Mouse (Mus musculus) spleen, embryonic (tissue): Measurements from ENCODE around the gene Slc2a9.

Source experiments
- CTCF ChIA-PET: fragments of 350-600 bp; sonication (Branson Sonifier 250); formaldehyde crosslinking; loops from one replicate; lab custom pipeline; 2022; lab: Charles Lee

Slc2a9 gene

GRCm38 (mm10) chr5:38470881-38471280 is 32.1 kb downstream of the Slc2a9 start:
- CTCF ChIA-PET = interaction anchor here (0.7 kb wide), 1 partner anchor 204 kb away, joined by 3 read pairs; no protein-coding TSS in a partner anchor

DNA sequence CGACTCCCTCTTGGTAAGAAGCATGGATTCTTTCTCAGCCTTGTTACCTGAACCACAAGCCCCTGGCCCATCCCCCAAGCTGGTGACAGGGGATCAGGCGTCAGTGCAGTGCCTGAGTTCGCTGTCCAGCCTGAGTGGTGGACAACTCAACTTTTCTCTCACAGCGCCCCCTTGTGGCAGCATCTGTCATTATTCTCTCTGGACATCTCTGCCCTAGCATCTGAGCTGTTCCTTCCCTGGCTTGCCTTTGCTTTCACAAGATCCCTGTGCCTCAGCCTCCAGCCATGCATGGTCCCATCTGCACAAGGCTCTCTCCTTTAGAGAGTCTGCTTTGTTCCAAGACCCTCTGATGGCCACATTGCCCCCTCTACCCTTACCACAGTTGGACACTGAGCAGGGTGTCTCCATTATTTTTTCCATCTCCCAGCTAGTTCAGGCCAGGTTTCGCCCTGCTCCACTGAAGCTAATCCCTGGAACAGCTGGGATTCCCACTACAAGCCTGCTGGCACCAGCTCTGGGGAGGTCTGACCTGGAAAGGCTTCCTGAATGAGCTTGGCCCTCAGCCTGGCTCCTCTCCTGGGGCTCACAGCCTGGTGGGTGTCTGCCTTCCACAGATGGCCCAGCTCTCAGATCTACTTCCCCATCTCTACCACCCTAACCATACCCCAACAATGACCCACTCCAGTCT is 32.9 kb downstream of the Slc2a9 start:
- CTCF ChIA-PET = interaction anchor here (0.6 kb wide), 1 partner anchor 163 kb away, joined by 4 read pairs; no protein-coding TSS in a partner anchor

DNA sequence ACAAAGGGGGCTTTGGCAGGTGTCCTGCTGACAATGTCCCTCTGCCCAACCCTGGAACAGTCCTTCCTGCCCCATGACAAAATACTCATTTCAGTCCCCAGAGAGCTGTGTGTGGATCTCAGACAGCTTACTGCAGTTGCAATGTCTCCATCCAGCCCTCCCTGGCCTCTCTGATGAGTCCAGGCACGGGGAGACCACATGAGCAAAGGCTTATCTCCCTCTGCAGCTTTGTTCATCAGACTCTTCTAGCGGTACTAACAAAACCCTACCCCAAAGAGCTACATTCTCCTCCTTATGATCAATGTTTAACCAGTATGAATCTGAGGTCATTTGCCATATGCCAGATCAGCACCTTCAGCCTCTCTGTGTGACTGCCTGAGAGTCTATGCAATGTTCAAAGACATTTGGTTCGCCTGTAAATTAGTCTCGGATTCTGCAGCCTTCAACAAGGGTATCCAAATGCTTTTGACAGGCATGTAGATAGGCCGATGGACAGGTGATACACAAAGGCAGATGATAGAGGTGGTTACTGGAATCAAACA is 36.3 kb downstream of the Slc2a9 start:
- CTCF ChIA-PET = no interaction called here

DNA sequence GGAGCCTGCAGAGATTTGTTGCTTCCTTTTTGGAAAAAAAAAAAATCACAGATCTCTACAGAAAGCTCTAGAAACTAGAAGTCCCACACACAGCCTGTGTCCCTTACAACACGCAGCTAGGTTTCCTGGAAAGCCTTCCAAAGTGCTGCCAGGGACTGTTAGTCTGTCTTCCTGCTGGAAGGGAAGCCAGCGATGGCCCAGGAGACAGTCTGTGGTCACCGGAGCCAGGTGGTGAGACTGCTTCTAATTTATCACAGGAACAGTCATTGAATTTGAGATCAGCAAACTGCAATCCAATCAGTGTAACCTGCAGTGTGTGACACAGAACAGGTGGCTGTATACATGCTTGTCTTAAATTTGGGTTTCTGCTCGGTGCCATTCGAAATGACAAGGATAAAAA is 41.7 kb downstream of the Slc2a9 start:
- CTCF ChIA-PET = no interaction called here

DNA sequence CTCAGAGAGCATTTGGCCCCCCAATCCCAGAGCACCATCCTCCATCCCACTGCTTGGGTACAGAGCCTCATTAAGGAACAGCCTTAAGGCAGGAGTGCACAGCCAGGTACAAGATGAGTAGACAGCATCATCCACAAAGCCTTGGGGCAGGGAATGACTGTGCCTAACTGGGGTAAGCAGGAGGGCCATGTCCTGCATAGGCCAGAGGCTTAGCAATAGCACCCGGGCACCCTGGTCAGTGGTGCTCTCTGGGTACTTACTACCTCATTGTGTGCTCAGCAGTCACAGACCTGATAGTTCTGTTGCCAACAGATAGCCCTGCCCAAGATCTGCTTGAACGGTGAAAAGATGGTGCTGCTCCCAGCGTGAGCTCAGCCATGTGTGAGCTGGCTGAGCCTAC is 52.0 kb downstream of the Slc2a9 start:
- CTCF ChIA-PET = interaction anchor here (0.6 kb wide), 1 partner anchor 1087 kb away, joined by 6 read pairs; no protein-coding TSS in a partner anchor

DNA sequence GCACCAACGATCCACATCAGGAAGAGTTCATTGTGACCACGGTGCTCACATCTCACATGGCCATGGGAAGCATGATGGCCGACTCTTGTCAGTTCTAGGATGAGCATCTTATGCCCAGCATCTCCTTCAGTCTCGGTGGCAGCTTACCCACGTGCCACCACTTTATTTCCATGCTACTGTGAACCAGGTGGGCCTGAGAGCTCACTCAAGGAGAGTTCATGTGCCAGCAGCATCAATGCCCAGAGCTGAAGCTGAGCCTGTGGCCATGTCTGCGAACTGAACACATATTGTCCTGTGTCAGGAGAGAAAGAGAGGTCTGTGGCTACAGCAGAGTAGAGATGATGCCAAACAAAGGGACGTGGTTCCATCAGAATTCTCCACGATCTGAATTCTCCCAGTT is 53.3 kb downstream of the Slc2a9 start:
- CTCF ChIA-PET = no interaction called here

- CTCF ChIA-PET = no interaction called here
These were observed 54.8 kb downstream of the Slc2a9 start for GRCm38 (mm10) chr5:38448121-38448520.

DNA sequence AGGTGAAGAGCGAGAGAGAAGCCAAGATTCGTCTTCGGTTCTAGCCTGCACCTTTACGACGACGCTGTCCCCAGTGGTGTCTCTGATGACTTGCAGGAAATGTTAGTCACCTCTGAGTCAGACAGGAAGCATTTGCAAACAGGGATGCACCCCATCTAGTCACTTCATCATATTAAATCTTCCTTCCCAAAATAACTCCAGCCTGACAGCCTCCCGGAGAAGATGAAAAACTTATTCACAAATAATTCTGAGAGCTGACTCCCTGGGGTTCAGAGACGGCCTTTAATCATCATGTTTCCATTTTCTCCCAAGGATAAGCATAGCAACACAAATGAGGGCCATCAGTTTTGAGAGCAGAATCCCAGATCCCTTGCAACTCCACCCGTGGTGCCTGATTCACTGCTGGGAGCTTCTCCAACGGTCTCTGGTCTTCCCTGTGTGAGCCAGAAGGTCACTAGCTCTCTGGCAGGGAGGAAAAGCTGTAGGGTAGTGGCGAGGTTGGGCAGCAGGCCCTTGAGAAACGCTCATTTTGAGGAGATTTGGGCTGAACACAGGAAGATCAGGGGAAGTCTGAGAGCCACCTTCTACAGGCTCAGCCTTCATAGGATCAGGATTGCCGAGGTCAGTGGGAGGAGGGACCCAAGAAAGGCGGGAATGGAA is 56.5 kb downstream of the Slc2a9 start:
- CTCF ChIA-PET = no interaction called here

DNA sequence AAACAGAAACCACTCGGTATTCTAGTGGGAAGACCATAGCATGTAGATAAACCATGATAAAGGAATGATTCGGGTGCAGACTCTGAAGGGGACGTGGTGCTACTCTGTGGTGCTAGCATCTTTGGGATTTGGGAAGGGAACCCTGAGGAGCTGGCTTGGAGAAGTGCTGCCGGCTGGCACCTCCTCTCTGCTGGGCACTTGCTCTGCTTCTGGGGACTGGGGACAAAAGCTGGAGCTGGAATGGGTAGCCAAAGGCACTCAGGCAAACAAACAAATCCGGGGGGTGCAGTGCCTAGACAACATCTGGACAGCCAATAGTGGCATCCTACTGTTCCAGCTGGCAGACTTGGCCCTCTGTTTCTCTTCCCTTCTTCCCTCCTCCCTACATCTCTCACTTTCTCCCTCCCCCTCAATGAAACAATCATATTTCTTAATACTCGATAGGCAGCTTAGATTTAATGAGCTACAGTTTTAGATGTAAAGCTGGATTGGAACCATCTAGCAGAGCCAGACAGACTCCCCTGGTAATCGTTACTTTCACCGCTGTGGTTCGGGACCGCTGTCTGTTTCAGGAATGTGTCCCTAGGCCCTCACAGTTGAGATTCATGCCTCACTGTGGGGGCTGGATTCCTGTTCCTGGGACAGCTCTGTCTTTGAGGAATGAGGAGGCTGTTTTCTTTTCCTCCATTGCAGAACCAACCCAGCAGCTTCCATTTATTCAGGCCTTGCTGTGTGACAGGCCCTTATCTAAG is 61.7 kb downstream of the Slc2a9 start:
- CTCF ChIA-PET = no interaction called here

DNA sequence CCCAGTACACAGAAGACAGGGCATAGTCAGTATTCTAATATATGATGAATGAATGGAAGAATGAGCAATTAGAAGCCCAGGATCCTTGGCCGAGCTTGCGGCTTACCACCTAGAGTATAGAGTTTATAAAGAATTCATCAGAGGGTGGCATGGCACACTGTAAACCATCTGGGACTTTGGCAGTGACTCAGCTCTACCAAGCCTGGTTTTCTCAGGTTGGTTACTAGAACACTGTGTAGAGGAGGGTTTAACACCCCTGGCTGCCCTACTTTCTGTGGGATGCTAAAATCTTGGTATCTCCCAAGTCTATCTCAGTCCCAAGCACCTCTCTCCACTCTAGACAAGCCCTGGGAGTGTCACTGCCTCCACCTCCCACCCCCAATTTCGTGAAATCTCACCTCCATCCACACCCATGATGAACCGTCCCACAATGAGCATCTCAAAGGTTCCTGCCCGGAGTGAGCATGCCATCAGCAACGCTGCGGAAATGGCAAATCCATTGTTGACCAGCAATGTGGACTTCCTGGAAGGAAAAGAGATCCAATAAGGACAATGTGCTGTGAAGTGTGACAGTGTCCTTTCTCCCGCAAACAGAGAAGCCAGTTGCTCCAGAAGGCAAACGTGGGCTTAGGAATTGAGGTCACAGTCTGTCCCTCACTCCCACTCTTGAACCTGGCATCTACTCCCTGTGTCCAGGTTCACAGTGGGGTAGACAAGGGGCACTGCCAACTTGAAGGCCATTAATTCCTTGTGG is 62.5 kb downstream of the Slc2a9 start:
- CTCF ChIA-PET = no interaction called here

DNA sequence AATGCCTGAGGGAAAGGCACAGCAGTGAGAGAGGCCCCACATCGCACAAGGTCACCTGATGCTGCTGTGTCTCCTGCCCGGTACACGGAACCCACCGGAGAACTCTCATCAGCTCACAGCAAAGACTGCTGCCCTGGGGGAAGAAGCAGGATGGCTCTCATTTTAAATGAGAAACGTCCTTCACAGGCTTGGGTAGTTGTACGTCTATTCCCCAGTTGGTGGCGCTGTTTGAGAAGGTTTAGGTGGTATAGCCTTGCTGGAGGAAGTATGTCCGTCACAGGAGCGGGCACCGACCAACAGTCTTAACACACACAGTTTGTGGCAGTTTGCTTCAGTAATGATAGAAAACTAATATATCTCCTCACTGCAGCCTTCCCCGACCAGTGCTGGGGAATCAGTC is 66.3 kb downstream of the Slc2a9 start:
- CTCF ChIA-PET = no interaction called here

DNA sequence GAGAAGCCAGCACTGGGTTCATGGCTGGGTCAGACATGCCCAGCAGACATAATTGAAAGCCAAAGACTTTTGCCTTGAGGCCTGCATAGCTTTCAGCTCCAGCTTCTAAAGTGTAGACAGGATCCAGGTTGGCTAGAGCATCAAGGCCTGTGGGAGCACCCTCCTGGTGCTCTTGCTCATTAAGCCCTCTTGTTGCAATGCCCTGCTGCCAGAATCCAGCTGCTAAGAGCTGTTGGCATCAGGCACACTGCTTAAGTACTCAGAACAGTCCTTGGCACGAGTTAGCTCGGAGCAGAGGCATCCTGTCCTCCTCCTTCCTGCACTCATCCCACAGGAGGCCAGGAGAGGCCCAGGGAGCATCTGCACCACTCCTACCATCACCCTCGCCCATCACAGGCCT is 68.1 kb downstream of the Slc2a9 start:
- CTCF ChIA-PET = no interaction called here

DNA sequence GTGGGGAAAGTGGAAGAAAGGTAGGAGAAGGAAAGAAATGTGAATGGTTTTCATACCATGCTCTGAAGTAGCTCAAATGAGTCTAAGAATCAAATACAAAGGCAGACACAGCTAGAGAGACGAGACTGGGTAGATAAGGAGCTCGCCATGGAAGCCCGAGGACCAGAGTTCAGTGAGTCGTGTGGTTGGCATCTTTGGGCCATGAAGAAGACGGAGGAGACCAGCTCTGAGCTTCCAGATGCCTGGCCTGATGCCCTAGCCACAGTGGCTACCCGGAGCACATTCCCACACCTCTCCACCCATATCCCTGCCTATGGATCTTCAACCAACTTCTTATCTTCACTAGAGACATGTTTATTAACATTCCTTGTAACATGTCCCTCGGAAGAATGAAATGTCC is 71.7 kb downstream of the Slc2a9 start:
- CTCF ChIA-PET = no interaction called here

GRCm38 (mm10) chr5:38429106-38429505 is 73.8 kb downstream of the Slc2a9 start:
- CTCF ChIA-PET = no interaction called here

- CTCF ChIA-PET = no interaction called here
These were observed 75.2 kb downstream of the Slc2a9 start for GRCm38 (mm10) chr5:38427757-38428156.

DNA sequence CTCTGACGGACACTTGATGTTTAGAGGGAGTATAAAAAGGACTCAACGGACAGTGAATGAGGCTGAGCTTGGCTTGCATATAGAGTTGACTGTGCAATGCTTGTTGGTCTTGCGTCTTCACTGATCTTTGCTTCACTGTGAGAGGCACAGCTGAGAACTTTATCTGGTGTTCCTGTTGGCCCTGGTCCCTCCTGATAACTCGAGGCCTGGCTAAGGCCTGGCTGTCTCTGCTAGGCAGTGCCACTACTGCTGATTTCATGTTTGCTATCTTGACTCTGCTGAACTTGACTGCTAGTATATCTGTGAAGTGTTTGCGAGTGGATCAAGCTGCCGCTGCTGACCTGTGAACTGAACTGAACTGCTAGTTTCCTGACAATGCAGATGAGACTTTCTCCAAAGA is 77.4 kb downstream of the Slc2a9 start:
- CTCF ChIA-PET = no interaction called here

DNA sequence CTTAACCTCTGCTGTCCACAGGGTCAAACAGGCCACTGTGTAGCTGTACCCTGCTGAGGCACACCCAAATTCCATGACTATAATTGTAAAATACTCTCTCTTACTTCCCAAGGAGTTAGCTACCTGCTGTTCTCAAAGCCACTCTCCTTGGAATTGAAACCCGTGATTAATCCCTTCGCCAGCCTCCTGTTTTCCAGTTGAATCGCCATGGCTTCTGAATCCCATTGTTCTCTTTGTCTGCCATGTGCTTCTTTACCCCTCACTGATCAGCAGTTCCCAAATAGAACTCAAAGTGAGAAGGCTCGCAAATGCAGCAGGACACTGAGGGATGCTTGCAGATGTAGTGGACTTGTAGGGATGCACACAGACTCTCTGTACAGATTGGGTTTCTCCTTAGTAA is 80.5 kb downstream of the Slc2a9 start:
- CTCF ChIA-PET = no interaction called here

DNA sequence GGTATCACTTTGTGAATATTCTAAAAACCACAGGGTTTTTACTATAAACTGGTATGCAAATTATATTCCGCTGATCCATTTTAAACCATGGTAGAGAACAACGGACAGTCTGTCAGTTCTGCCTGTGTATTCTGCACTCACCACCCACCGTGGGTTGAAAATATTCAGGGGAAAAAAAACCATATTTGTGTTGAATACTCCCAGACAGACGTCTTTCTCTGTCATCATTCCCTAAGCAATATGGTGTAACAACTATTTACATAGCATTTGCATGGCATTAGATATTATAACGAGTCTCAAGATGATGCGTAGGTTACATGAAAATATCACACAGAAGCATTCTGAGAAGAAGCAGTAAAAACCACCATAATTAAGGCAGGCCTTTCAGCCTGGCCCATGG is 84.1 kb downstream of the Slc2a9 start:
- CTCF ChIA-PET = no interaction called here

DNA sequence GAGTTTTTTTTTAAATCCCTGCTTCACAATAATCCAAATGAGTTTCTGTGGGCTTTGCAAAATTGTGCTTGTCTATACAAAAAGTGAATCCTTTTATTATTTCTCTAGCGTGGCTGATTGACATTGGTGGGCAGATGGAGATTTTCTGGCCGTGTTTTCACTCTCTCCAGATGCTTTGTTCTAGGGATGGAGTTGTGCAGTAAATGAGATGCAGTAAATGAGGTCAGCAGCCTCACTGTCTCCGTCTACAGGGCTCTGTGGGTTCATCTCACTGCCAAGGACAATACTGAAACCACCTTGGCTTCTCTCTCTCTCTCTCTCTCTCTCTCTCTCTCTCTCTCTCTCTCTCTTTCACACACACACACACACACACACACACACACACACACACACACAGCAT is 99.3 kb downstream of the Slc2a9 start:
- CTCF ChIA-PET = interaction anchor here (0.6 kb wide), 1 partner anchor 41 kb away, joined by 3 read pairs; no protein-coding TSS in a partner anchor

DNA sequence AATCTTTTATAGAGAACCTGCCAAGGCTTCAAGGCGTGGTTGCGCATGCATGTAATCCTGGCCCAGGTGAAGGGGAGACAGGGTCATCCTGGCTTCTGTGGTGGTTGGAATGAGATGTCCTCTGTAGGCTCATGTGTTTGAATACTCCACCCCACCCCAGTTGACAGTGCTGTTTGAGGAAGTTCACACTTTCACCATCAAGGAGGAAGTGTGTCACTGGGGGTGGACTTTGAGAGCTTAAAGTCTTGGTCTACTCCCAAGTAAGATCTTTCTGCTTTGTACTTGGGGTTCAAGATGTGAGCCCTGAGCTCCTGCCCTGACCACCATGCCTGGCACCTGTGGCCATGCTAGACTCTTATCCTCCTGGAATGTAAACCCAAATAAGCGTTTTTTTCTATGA is 100.7 kb downstream of the Slc2a9 start:
- CTCF ChIA-PET = no interaction called here

DNA sequence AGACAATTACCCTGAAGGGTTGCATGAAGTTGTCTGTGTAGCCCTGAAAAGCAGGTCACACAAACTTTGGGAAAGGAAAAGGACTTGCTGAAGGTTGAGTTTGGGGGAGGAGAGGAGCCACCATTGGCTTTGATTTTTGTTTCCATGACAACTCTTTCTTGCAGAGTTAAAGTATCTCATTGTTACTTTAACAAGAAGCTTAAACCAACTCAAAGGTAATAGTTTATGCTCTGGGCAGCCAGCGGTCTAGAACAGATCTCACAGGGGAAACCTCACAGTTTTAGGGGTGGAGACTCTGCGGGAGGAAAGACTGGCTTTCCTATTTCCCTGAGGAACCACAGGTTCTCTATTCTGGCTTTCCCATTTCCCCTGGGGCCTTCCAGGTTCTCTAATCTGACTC is 114.1 kb downstream of the Slc2a9 start:
- CTCF ChIA-PET = no interaction called here

DNA sequence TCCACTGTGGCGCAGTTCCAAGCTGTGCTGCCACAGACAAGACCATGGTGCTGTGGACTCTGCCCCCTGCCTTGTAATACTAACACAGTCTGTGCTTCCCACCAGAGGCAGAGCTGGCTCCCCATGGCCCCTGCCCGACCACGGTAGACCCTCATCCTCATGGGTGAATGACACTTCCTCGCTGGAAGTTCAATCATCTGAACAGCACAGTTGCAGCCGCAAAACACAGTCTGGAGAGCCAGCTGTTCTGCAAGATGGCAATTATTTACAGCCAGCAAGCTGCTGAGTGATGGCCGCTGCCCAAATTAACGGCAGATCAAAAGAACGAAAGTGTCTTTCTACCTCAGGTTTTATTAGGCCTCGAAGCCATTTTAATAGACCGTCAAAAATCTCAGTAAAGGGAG is 114.5 kb downstream of the Slc2a9 start:
- CTCF ChIA-PET = no interaction called here
